Mouse (Mus musculus): Measurements from ENCODE around the gene Mybpc2. TPM values are rescaled to one million over a fixed set of nuclear protein-coding genes. Genes with fewer than 3 reads are reported as not detected.

Gene Mybpc2
- total RNA-seq, 2 experiments from 2014 or later: not detected

DNA sequence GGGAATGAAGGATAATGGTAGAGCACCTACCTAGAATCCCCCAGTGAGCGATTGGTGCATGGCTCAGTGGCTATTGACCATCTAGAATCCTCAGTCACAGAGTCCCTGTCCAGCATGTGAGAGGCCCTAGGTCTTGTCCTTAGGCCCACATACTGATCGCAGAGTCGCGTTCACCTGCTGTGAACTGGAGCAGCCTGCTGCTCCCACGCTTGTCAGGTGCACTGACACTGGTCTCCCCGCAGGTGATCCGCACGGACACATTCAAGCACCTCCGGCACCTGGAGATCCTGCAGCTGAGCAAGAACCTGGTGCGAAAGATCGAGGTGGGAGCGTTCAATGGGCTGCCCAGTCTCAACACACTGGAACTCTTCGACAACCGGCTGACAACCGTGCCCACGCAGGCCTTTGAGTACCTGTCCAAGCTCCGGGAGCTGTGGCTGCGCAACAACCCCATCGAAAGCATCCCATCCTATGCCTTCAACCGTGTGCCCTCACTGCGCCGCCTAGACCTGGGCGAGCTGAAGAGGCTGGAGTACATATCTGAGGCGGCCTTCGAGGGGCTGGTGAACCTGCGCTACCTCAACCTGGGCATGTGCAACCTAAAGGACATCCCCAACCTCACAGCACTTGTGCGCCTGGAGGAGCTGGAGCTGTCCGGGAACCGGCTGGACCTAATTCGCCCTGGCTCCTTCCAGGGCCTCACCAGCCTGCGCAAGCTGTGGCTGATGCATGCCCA is 63.5 kb downstream of the Mybpc2 start:
- no peak for DNase-seq (ENCODE audit: low spot score in 2 of 2)
- TF ChIP-seq CTCF (conservative IDR thresholded peaks at IDR 0.05): no peak
- H3K4me3 ChIP-seq: no peak overlapping the region
- no peak overlapping the region for H3K27ac ChIP-seq

DNA sequence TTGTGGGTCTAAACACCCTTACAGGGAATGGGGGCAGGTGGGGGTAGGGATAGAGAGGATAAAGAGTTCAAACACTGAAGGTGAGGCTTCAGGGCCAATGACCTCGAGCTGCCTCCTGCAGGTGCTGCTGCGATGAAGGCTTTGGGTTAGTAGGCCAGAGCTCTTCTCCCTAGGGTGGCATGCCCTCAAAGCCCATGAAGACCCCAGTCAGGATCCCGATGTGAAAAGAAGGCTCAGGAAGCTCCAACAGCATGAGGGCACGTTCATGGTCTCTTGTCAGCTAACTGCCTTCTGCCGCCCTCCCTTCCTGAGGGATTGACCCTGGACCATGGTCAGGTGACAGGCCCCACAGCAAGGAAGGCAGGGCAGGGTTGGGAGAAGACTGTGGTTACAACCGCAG is 64.4 kb downstream of the Mybpc2 start:
- peak overlapping the region; percentile 46; the same call in 1 of the 2 replicates for H3K27ac ChIP-seq
- no peak for DNase-seq (ENCODE audit: low spot score in 2 of 2)
- TF ChIP-seq CTCF (conservative IDR thresholded peaks at IDR 0.05): no peak

GRCm38 (mm10) chr7:44456302-44456701 is 68.2 kb downstream of the Mybpc2 start:
- no peak for TF ChIP-seq CTCF (conservative IDR thresholded peaks at IDR 0.05)
- Histone ChIP-seq H3K4me3 (no peak overlapping the region), H3K27ac (no peak overlapping the region)
- DNase-seq (ENCODE audit: low spot score in 2 of 2): no peak

More for the DNA sequence above, 64.4 kb downstream of the Mybpc2 start:
- no peak overlapping the region for H3K4me3 ChIP-seq

DNA sequence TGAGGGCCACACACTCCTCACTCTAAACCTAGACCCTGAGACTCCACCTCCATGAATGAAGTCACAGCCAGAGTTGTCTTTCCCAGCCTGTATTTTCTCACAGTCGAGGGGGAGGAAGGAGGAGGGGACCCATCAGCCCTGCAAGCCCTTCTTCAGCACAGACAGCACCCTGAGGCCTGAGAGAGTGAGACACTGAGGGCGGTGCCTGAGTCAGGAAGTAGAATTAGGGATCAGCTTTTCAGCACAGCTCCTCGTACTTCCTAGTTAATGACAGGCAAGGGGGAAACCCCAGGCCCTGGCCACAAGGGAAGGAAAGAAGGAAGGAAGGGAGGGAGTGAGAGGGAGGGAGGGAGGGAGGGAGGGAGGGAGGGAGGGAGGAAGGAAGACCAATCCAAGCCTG is 71.2 kb downstream of the Mybpc2 start:
- H3K27ac ChIP-seq: peak overlapping the region; percentile 43; the same call in 1 of the 2 replicates
- DNase-seq (ENCODE audit: low spot score in 2 of 2): no peak
- no peak overlapping the region for H3K4me3 ChIP-seq
- TF ChIP-seq CTCF (conservative IDR thresholded peaks at IDR 0.05): no peak

Small RNA genes within 50 kb of the gene (microRNA-seq; reads per million reads assigned to microRNA genes)
- gene Mir7052 (9.6 to 11.6 reads per million in 2 experiments), gene Mir7053 (0.55 to 0.64 reads per million in 2 experiments)

Other genes starting within 250 kb of the Mybpc2 start
- gene Clec11a, start 217.8 kb downstream of the Mybpc2 start, total RNA-seq (2021): 1 to 10 TPM; 3.0 to 3.5 TPM
- gene Shank1, start 214.4 kb downstream of the Mybpc2 start, total RNA-seq (2021): 100 to 1,000 TPM; 647 to 698 TPM
- 10 to 100 TPM; 89.4 to 95.9 TPM for gene Syt3, start 140.6 kb downstream of the Mybpc2 start, total RNA-seq (2021)
- 1 to 10 TPM; 3.0 to 3.3 TPM for gene 1700008O03Rik, start 138.8 kb downstream of the Mybpc2 start, total RNA-seq (2021)
- 100 to 1,000 TPM; 318 to 334 TPM for gene Lrrc4b, start 95.6 kb downstream of the Mybpc2 start, total RNA-seq (2021)
- 10 to 100 TPM; 12.2 to 18.1 TPM for gene Aspdh, start 59.3 kb downstream of the Mybpc2 start, total RNA-seq (2021)
- gene Josd2, start 56.7 kb downstream of the Mybpc2 start, total RNA-seq (2021): 10 to 100 TPM; 91.3 to 92.0 TPM
- 100 to 1,000 TPM; 210 to 220 TPM for gene Emc10, start 28.1 kb downstream of the Mybpc2 start, total RNA-seq (2021)
- 10 to 100 TPM; 19.3 to 23.4 TPM for gene Fam71e1, start 28.1 kb downstream of the Mybpc2 start, total RNA-seq (2021)
- under 1 TPM; 0.12 to 0.13 TPM for gene Spib, start 7.4 kb upstream of the Mybpc2 start, total RNA-seq (2021)
- gene Pold1, start 24.2 kb upstream of the Mybpc2 start, total RNA-seq (2021): 10 to 100 TPM in 1 of 2 experiments, 1 to 10 TPM in 1; 9.0 to 10.5 TPM
- 10 to 100 TPM; 58.2 to 66.7 TPM for gene Nr1h2, start 29.3 kb upstream of the Mybpc2 start, total RNA-seq (2021)
- gene Napsa, start 47.7 kb upstream of the Mybpc2 start, total RNA-seq (2021): not detected
- gene Kcnc3, start 66.0 kb upstream of the Mybpc2 start, total RNA-seq (2021): 100 to 1,000 TPM; 184 to 186 TPM
- gene Myh14, start 146.2 kb upstream of the Mybpc2 start, total RNA-seq (2021): 10 to 100 TPM; 30.4 TPM
- not detected for gene Izumo2, start 184.1 kb upstream of the Mybpc2 start, total RNA-seq (2021)
- gene Vrk3, start 223.8 kb upstream of the Mybpc2 start, total RNA-seq (2021): 10 to 100 TPM; 31.7 to 35.4 TPM
- under 1 TPM; 0.25 to 0.44 TPM for gene Zfp473, start 226.4 kb upstream of the Mybpc2 start, total RNA-seq (2021)